Mouse (Mus musculus) CH12.LX (cell line): Measurements from ENCODE around the gene Sord. TPM values are rescaled to one million over a fixed set of nuclear protein-coding genes. Genes with fewer than 3 reads are reported as not detected.

Experiments used
- DNase-seq: peaks from one replicate; pipeline ENCODE4 v3.0.0-alpha.2; 2013; ENCODE audit errors: extremely low read depth
- H3K27ac ChIP-seq: 2 replicates; pipeline ENCODE4 v1.5.1; 2012; ENCODE audit warnings: low read depth, mild to moderate bottlenecking, control low read depth, moderate library complexity; ENCODE audit not compliant: insufficient read depth
- H3K27me3 ChIP-seq: replicated peaks from 2 replicates; pipeline ENCODE3; 2012; ENCODE audit warnings: inconsistent platforms
- H3K36me3 ChIP-seq, 2 experiments: replicated peaks in 1 of 2; 2 replicates each; pipeline versions ENCODE3 to v1.6.1; 2012; ENCODE audit warnings: inconsistent platforms in 1 of 2, low read length in 1 of 2, mild to moderate bottlenecking in 1 of 2, mixed read lengths in 1 of 2, moderate library complexity in 1 of 2; ENCODE audit not compliant: control insufficient read depth in 1 of 2, insufficient read depth in 1 of 2
- H3K4me1 ChIP-seq, 2 experiments: 2 replicates each; pipeline ENCODE4 v1.6.1; 2012; ENCODE audit warnings: inconsistent platforms in 1 of 2, moderate library complexity in 1 of 2; ENCODE audit not compliant: insufficient read depth in 2 of 2, control insufficient read depth in 1 of 2
- H3K4me2 ChIP-seq: 2 replicates; pipeline ENCODE4 v1.6.1; 2012; ENCODE audit warnings: low read depth, mild to moderate bottlenecking, control low read depth; ENCODE audit not compliant: poor library complexity, insufficient read depth, severe bottlenecking
- H3K4me3 ChIP-seq, 3 experiments: fragments of 150-350 bp in 1 of 3; sonication (generic) in 1 of 3; replicated peaks in 1 of 3; 2 replicates each; pipeline versions ENCODE3 to v1.5.1; 2011 to 2012; ENCODE audit warnings: low read depth in 2 of 3, low read length in 2 of 3, mild to moderate bottlenecking in 2 of 3, moderate library complexity in 2 of 3, control low read depth in 1 of 3, improper control_type of control experiment in 1 of 3, inconsistent platforms in 1 of 3, mixed read lengths in 1 of 3; ENCODE audit not compliant: poor library complexity in 1 of 3
- H3K79me2 ChIP-seq: replicated peaks from 2 replicates; pipeline ENCODE4 v1.6.1; 2012; ENCODE audit warnings: mild to moderate bottlenecking, moderate library complexity; ENCODE audit not compliant: control insufficient read depth, poor library complexity, insufficient read depth, severe bottlenecking; ENCODE audit errors: extremely low read depth
- H3K9ac ChIP-seq: 2 replicates; pipeline ENCODE4 v1.6.1; 2012; ENCODE audit warnings: low read depth, mild to moderate bottlenecking, control low read depth, moderate library complexity; ENCODE audit not compliant: insufficient read depth
- H3K9me3 ChIP-seq: replicated peaks from 2 replicates; pipeline ENCODE3; 2012; ENCODE audit warnings: low read length, inconsistent platforms, mixed read lengths
- BHLHE40 ChIP-seq: IDR thresholded peaks from 2 replicates; pipeline ENCODE4 v1.6.1; 2011; ENCODE audit warnings: mild to moderate bottlenecking, low read depth, low read length, improper control_type of control experiment
- CHD2 ChIP-seq: IDR thresholded peaks from 2 replicates; pipeline ENCODE4 v1.6.1; 2011; ENCODE audit warnings: low read length, improper control_type of control experiment
- CTCF ChIP-seq, 2 experiments: IDR thresholded peaks in 1 of 2; conservative IDR thresholded peaks in 1 of 2; 2 replicates each; pipeline ENCODE4 v1.5.1; 2011 to 2012; ENCODE audit warnings: low read depth in 2 of 2, low read length in 2 of 2, improper control_type of control experiment in 1 of 2, inconsistent platforms in 1 of 2, mild to moderate bottlenecking in 1 of 2, moderate library complexity in 1 of 2
- ELF1 ChIP-seq: IDR thresholded peaks from 2 replicates; pipeline ENCODE4 v1.6.1; 2014; ENCODE audit warnings: low read depth, mild to moderate bottlenecking, inconsistent platforms, low read length, improper control_type of control experiment
- EP300 ChIP-seq: IDR thresholded peaks from 2 replicates; pipeline ENCODE4 v1.6.1; 2011; ENCODE audit warnings: low read length, improper control_type of control experiment
- ETS1 ChIP-seq: conservative IDR thresholded peaks from 2 replicates; pipeline ENCODE4 v1.6.1; 2012; ENCODE audit warnings: low read depth, mild to moderate bottlenecking, inconsistent platforms, low read length, improper control_type of control experiment, moderate library complexity
- GABPA ChIP-seq: IDR thresholded peaks from 2 replicates; pipeline ENCODE4 v1.6.1; 2012; ENCODE audit warnings: low read depth, low read length, improper control_type of control experiment, inconsistent platforms; ENCODE audit not compliant: insufficient replicate concordance
- HCFC1 ChIP-seq: IDR thresholded peaks from 2 replicates; pipeline ENCODE4 v1.6.1; 2012; ENCODE audit warnings: low read depth, mild to moderate bottlenecking, inconsistent platforms, low read length, improper control_type of control experiment
- IRF4 ChIP-seq: IDR thresholded peaks from 2 replicates; pipeline ENCODE4 v1.6.1; 2014; ENCODE audit warnings: low read depth, mild to moderate bottlenecking, inconsistent platforms, low read length, improper control_type of control experiment
- JUND ChIP-seq: conservative IDR thresholded peaks from 2 replicates; pipeline ENCODE4 v1.6.1; 2011; ENCODE audit warnings: low read depth, low read length, improper control_type of control experiment
- MAFK ChIP-seq: IDR thresholded peaks from 2 replicates; pipeline ENCODE4 v1.6.1; 2011; ENCODE audit warnings: low read length, improper control_type of control experiment; ENCODE audit not compliant: insufficient replicate concordance
- MAX ChIP-seq: IDR thresholded peaks from 2 replicates; pipeline ENCODE4 v1.6.1; 2011; ENCODE audit warnings: low read length, improper control_type of control experiment
- MAZ ChIP-seq: IDR thresholded peaks from 2 replicates; pipeline ENCODE4 v1.6.1; 2012; ENCODE audit warnings: low read depth, mild to moderate bottlenecking, inconsistent platforms, low read length, improper control_type of control experiment, moderate library complexity
- MEF2A ChIP-seq: IDR thresholded peaks from 2 replicates; pipeline ENCODE4 v1.6.1; 2014; ENCODE audit warnings: low read depth, mild to moderate bottlenecking, inconsistent platforms, low read length, improper control_type of control experiment, borderline replicate concordance
- NRF1 ChIP-seq: IDR thresholded peaks from 2 replicates; pipeline ENCODE4 v1.6.1; 2014; ENCODE audit warnings: low read depth, mild to moderate bottlenecking, inconsistent platforms, low read length, improper control_type of control experiment, moderate library complexity
- PAX5 ChIP-seq: IDR thresholded peaks from 2 replicates; pipeline ENCODE4 v1.6.1; 2012; ENCODE audit warnings: low read length, inconsistent platforms, mixed read lengths
- POLR2A ChIP-seq: IDR thresholded peaks from 2 replicates; pipeline ENCODE4 v1.6.1; 2011; ENCODE audit warnings: low read depth, mild to moderate bottlenecking, improper control_type of control experiment, low read length
- POLR2AphosphoS2 ChIP-seq: IDR thresholded peaks from 2 replicates; pipeline ENCODE4 v1.6.1; 2011; ENCODE audit warnings: low read depth, low read length, improper control_type of control experiment
- SMC3 ChIP-seq: IDR thresholded peaks from 2 replicates; pipeline ENCODE4 v1.6.1; 2011; ENCODE audit warnings: low read depth, low read length, improper control_type of control experiment
- TBP ChIP-seq: conservative IDR thresholded peaks from 2 replicates; pipeline ENCODE4 v1.6.1; 2011; ENCODE audit warnings: low read depth, low read length, improper control_type of control experiment
- TCF12 ChIP-seq: IDR thresholded peaks from 2 replicates; pipeline ENCODE4 v1.6.1; 2014; ENCODE audit warnings: low read depth, mild to moderate bottlenecking, inconsistent platforms, low read length, improper control_type of control experiment
- USF1 ChIP-seq: IDR thresholded peaks from 2 replicates; pipeline ENCODE4 v1.6.1; 2014; ENCODE audit warnings: low read depth, mild to moderate bottlenecking, inconsistent platforms, low read length, improper control_type of control experiment
- USF2 ChIP-seq: conservative IDR thresholded peaks from 2 replicates; pipeline ENCODE4 v1.6.1; 2011; ENCODE audit warnings: low read depth, low read length, improper control_type of control experiment
- ZC3H11A ChIP-seq: IDR thresholded peaks from 2 replicates; pipeline ENCODE4 v1.6.1; 2012; ENCODE audit warnings: low read depth, mild to moderate bottlenecking, inconsistent platforms, low read length, improper control_type of control experiment
- ZNF384 ChIP-seq: IDR thresholded peaks from 2 replicates; pipeline ENCODE4 v1.6.1; 2012; ENCODE audit warnings: low read depth, low read length, improper control_type of control experiment, inconsistent platforms
- dilution Hi-C: fragments of 300-500 bp; cut with MboI; formaldehyde crosslinking; loops from 2 replicates; pipeline ENCODE4 v1.14.3; 2020; ENCODE audit warnings: low sequenced_read_pairs; ENCODE audit not compliant: extremely low pct_unique_long_range_greater_than_20kb, extremely low pct_ligation_motif_present
- in situ Hi-C: fragments of 300-500 bp; cut with MboI; formaldehyde crosslinking; loops from 3 replicates; pipeline ENCODE4 v1.14.3; 2019; ENCODE audit warnings: low sequenced_read_pairs, low pct_ligation_motif_present, low pct_unique_long_range_greater_than_20kb, mixed read lengths
- polyA plus RNA-seq: library from polyadenylated mRNA; unstranded; fragments of >175 nt; gene quantifications from 2 replicates; pipeline ENCODE4 v1.2.1, GENCODE M21; 2012; ENCODE audit warnings: low read depth; ENCODE audit not compliant: insufficient read length
- total RNA-seq, 2 experiments: library from RNA; depleted of rRNA; stranded (reverse); fragments of 300-350 nt in 1 of 2; fragments of >200 nt in 1 of 2; gene quantifications; 2 replicates each; pipeline ENCODE4 v1.2.3; 2012 to 2014

The Sord gene
- total and polyA plus RNA-seq, 3 experiments: 18.2 to 29.9 (median 20.3) TPM

GRCm38 (mm10) chr2:122194509-122194929 lies 40.0 kb upstream of the Sord start (continued):
- TF ChIP-seq USF1: no peak
- no peak for TF ChIP-seq TCF12
- no peak for TF ChIP-seq MAFK

GRCm38 (mm10) chr2:122201501-122201900 lies 33.0 kb upstream of the Sord start:
- Histone ChIP-seq H3K27ac (no peak overlapping the region), H3K4me3 (no peak overlapping the region), H3K27me3 (no peaks in the 10 kb centered on the region), H3K9me3 (no peaks in the 10 kb centered on the region), H3K79me2 (no peaks in the 10 kb centered on the region), H3K36me3 (no peaks in the 10 kb centered on the region), H3K9ac (no peak overlapping the region), H3K4me1 (peaks cover under 1 to 6% of the 10 kb centered on the region in 2 experiments; a peak in 2 of 4 replicates)
- in situ Hi-C loops: no loop called here
- dilution Hi-C loops: no loop called here
- TF ChIP-seq POLR2A (no peak), MAX (no peak), EP300 (no peak), HCFC1 (no peak), CTCF (conservative IDR thresholded peaks at IDR 0.05 in 1 of 2, IDR thresholded peaks at IDR 0.05 in 1 of 2; ENCODE audit: low read depth in 2 of 2, low read length in 2 of 2) (no peak), ZC3H11A (no peak), POLR2AphosphoS2 (no peak), GABPA (no peak), ZNF384 (no peak), SMC3 (no peak), USF1 (no peak), BHLHE40 (no peak), TCF12 (no peak), MEF2A (no peak), ELF1 (no peak), PAX5 (no peak)
- TF ChIP-seq, all 38 proteins: peak for 0
- H3K4me2 ChIP-seq: no peak overlapping the region
- DNase-seq: no peak

DNA sequence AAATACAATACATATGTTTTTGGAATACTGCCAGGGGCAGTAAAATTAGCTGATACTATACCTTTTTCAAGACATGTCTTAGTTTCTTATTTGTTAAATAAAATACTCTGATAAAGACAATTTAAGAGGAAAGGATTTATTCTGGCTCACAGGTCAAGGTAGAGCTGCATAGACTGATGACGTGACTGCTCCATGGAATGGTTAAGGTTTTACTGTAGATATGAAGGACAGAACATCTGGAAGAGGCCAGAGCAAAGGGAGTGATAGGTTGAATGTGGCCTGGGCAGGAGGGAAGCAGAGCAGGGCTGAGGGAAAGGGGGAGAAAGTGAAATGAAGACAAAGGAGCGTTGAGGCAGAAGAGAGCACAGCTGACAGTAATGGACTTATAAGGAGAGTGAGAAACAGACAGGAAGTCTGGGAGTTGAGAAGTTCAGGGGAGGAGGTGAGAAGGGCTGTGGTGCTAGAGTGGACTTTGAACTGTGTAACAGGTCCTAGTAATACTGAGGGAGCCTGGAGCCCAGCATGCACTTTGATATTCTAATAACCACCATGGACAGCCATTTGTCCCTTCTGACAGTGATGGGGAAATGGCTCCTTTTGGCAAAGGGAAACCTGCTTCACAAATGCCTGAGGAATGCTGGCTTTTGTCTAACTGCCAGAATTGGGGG lies 28.0 kb upstream of the Sord start:
- Histone ChIP-seq H3K9ac (no peak overlapping the region), H3K79me2 (no peaks in the 10 kb centered on the region), H3K27ac (no peak overlapping the region), H3K4me3 (no peak overlapping the region), H3K4me2 (no peak overlapping the region), H3K36me3 (no peaks in the 10 kb centered on the region), H3K4me1 (peaks cover 3 to 6% of the 10 kb centered on the region in 2 experiments; a peak in 1 of 4 replicates)
- dilution Hi-C loops: no loop called here
- in situ Hi-C loops: no loop called here
- no peak for TF ChIP-seq EP300
- no peak for TF ChIP-seq SMC3
- no peak for TF ChIP-seq CHD2
- TF ChIP-seq POLR2A: no peak
- no peak for TF ChIP-seq ETS1
- TF ChIP-seq USF2: no peak
- TF ChIP-seq NRF1: no peak
- no peak for TF ChIP-seq TBP
- TF ChIP-seq MAX: no peak
- TF ChIP-seq JUND: no peak
- TF ChIP-seq USF1: no peak
- TF ChIP-seq TCF12: no peak
- TF ChIP-seq IRF4: no peak
- no peak for TF ChIP-seq MAZ
- no peak for TF ChIP-seq POLR2AphosphoS2
- TF ChIP-seq CTCF (conservative IDR thresholded peaks at IDR 0.05 in 1 of 2, IDR thresholded peaks at IDR 0.05 in 1 of 2; ENCODE audit: low read depth in 2 of 2, low read length in 2 of 2): no peak
- no peak for TF ChIP-seq ZC3H11A
- TF ChIP-seq, all 38 proteins: peak for 0
- Histone ChIP-seq H3K27me3 (no peaks in the 10 kb centered on the region), H3K9me3 (no peaks in the 10 kb centered on the region)
- no peak for DNase-seq
